Mouse (Mus musculus): ENCODE results near the gene Rnf141. TPM values are rescaled to one million over a fixed set of nuclear protein-coding genes. Genes with fewer than 3 reads are reported as not detected.

The Rnf141 gene
- total RNA-seq, 2 experiments from 2014 or later: 43.2 to 45.4 TPM

GRCm38 (mm10) chr7:110762605-110763180 lies 81.6 kb downstream of the Rnf141 start:
- no peak for DNase-seq

- no peak for DNase-seq
These were observed 87.8 kb downstream of the Rnf141 start for GRCm38 (mm10) chr7:110756440-110756839.

- DNase-seq: no peak
These were observed 90.3 kb downstream of the Rnf141 start for GRCm38 (mm10) chr7:110753926-110754330.

GRCm38 (mm10) chr7:110753310-110753709 lies 90.9 kb downstream of the Rnf141 start:
- no peak for DNase-seq

GRCm38 (mm10) chr7:110751634-110752033 lies 92.6 kb downstream of the Rnf141 start:
- DNase-seq: no peak

- DNase-seq: no peak
These were observed 93.4 kb downstream of the Rnf141 start for GRCm38 (mm10) chr7:110750834-110751233.

Small RNA genes lying within 50 kb of the gene (microRNA-seq; reads per million reads assigned to microRNA genes)
- not detected for gene Gm47282

Other genes starting within 250 kb of the Rnf141 start
- 10 to 100 TPM; 52.8 to 57.7 TPM for gene Sbf2, start 229.5 kb downstream of the Rnf141 start, total RNA-seq (2021)
- 10 to 100 TPM; 18.0 to 18.4 TPM for gene Adm, start 216.8 kb downstream of the Rnf141 start, total RNA-seq (2021)
- gene Ampd3, start 76.3 kb downstream of the Rnf141 start, total RNA-seq (2021): 10 to 100 TPM; 16.7 to 22.7 TPM
- 10 to 100 TPM; 15.1 to 20.6 TPM for gene Lyve1, start 18.8 kb upstream of the Rnf141 start, total RNA-seq (2021)
- gene Mrvi1, start 138.0 kb upstream of the Rnf141 start, total RNA-seq (2021): 10 to 100 TPM; 13.6 to 13.9 TPM
- gene Ctr9, start 184.5 kb upstream of the Rnf141 start, total RNA-seq (2021): 10 to 100 TPM; 42.2 to 46.0 TPM
- gene Eif4g2, start 238.6 kb upstream of the Rnf141 start, total RNA-seq (2021): 100 to 1,000 TPM; 860 to 869 TPM

Data from adrenal gland, postnatal 10 days (tissue).